Mouse (Mus musculus) liver, embryonic 15.5 days (tissue): Measurements from ENCODE around the gene 1700020A23Rik. TPM values are rescaled to one million over a fixed set of nuclear protein-coding genes. Genes with fewer than 3 reads are reported as not detected.
A peak's percentile ranks its signal among the peaks of the same experiment; 100 is the strongest.

Experiments
- ATAC-seq: fragments of 200-750 bp; cut with Nextera tagmentation; 2 replicates; pipeline ENCODE4 v1.8.0; 2017; ENCODE audit warnings: moderate number of reproducible peaks, mild to moderate bottlenecking, moderate library complexity; ENCODE audit not compliant: insufficient read depth
- H3K27ac ChIP-seq: fragments of 300-500 bp; sonication (generic); replicated peaks from 2 replicates; pipeline ENCODE4 v1.5.1; 2015; ENCODE audit warnings: mild to moderate bottlenecking, inconsistent platforms
- H3K27me3 ChIP-seq: fragments of 300-500 bp; sonication (generic); 2 replicates; pipeline ENCODE4 v1.6.1; 2015; ENCODE audit warnings: mild to moderate bottlenecking, inconsistent platforms
- H3K36me3 ChIP-seq: fragments of 300-500 bp; sonication (generic); replicated peaks from 2 replicates; pipeline ENCODE4 v1.6.1; 2015; ENCODE audit warnings: moderate library complexity, mild to moderate bottlenecking, inconsistent platforms
- H3K4me1 ChIP-seq: fragments of 300-500 bp; sonication (generic); replicated peaks from 2 replicates; pipeline ENCODE4 v1.6.1; 2015; ENCODE audit warnings: inconsistent platforms
- H3K4me2 ChIP-seq: fragments of 300-500 bp; sonication (generic); 2 replicates; pipeline ENCODE4 v1.6.1; 2015; ENCODE audit warnings: moderate library complexity, mild to moderate bottlenecking, inconsistent platforms
- H3K4me3 ChIP-seq: fragments of 300-500 bp; sonication (generic); replicated peaks from 2 replicates; pipeline ENCODE4 v1.5.1; 2015; ENCODE audit warnings: mild to moderate bottlenecking, inconsistent platforms
- H3K9ac ChIP-seq: fragments of 300-500 bp; sonication (generic); 2 replicates; pipeline ENCODE4 v1.6.1; 2015; ENCODE audit warnings: moderate library complexity, mild to moderate bottlenecking, inconsistent platforms
- H3K9me3 ChIP-seq: fragments of 300-500 bp; sonication (generic); replicated peaks from 2 replicates; pipeline ENCODE4 v1.6.1; 2016; ENCODE audit warnings: inconsistent platforms
- WGBS: fragments of 180-500 bp; shearing (Covaris S2); methylation state at CpG from one replicate; pipeline ENCODE4 v1.1.7; 2015; ENCODE audit warnings: mixed read lengths; ENCODE audit not compliant: insufficient replicate concordance; 5-methylcytosine and 5-hydroxymethylcytosine counted together
- polyA plus RNA-seq: library from polyadenylated mRNA; unstranded; fragments of >200 nt; fragmentation: Nextera tagmentation; extraction: Ambion mirVana; gene quantifications from 2 replicates; pipeline ENCODE4 v1.2.1, GENCODE M21; 2015

1700020A23Rik gene
- polyA plus RNA-seq, 1 experiment from 2014 or later = not detected

DNA sequence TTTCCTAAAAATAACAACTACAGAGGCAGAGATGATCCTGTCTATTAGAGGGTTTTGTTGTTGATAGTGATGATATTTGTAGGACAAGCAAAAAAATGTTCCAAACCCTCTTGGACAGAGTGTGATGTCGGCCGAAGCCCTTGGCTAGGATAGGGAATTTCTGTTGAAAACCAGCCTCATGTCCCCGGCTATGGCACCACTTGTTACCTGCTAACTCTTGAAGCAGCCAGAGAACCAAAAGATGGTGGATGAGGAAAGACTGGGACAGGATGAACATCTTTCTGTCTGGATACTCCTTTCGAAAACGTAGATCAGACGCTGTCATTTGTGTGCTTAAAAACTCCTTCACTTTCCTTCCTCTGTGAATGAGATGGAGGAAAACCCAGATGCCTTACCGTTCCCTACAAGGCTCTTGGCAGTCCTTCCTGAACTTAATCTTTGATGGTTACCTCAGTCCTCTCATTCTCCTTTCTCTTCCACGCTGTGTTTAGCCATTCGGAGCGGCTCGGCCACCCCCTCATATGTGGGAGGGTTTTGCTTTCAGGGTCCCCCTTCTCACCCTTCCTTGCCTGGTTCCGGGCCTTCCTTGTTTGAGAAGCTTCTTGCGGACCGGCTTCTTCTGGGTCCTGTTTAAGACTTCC is 46.1 kb downstream of the 1700020A23Rik start:
- H3K4me2 ChIP-seq = peak overlapping the region; percentile 96
- H3K4me3 ChIP-seq = peak overlapping the region; percentile 94
- no peak overlapping the region for H3K27ac ChIP-seq
- peaks cover 20% of the 10 kb centered on the region for H3K27me3 ChIP-seq
- no peaks in the 10 kb centered on the region for H3K36me3 ChIP-seq
- H3K9me3 ChIP-seq = no peaks in the 10 kb centered on the region
- ATAC-seq = no peak
- H3K9ac ChIP-seq = peak overlapping the region; percentile 91
- peaks cover 56% of the 10 kb centered on the region for H3K4me1 ChIP-seq
- 72% methylated on average over 14 of the region's 14 CpGs for WGBS

- no peaks in the 10 kb centered on the region for H3K9me3 ChIP-seq
- H3K4me3 ChIP-seq = peak overlapping the region; percentile 94
- ATAC-seq = no peak
- no peaks in the 10 kb centered on the region for H3K36me3 ChIP-seq
- H3K9ac ChIP-seq = no peak overlapping the region
- H3K27ac ChIP-seq = no peak overlapping the region
- H3K4me1 ChIP-seq = peaks cover 56% of the 10 kb centered on the region
- peaks cover 20% of the 10 kb centered on the region for H3K27me3 ChIP-seq
- peak overlapping the region; percentile 96 for H3K4me2 ChIP-seq
- WGBS = 64% methylated on average over 3 of the region's 3 CpGs
Observed at GRCm38 (mm10) chr2:130451727-130452090, 46.6 kb downstream of the 1700020A23Rik start.

DNA sequence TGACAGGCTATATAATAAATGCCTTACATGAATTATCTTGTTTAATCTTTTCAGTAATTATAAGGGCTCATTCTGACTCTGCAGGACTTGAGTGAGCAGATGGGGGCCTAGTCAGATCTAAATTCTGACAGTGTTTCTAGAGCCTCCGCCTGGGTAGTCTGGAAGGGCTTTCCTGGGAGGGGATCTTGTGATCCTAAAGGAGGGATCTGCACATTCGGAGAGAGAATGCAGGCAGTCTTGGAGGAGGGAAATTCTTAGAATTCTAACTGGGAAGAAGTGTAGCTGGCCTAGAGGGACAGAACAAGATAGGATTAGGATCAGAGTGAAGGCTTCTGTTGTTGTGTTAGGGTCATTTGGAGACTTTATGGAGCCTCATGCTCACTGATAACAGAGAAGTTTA is 47.2 kb downstream of the 1700020A23Rik start:
- H3K4me1 ChIP-seq = peaks cover 56% of the 10 kb centered on the region
- ATAC-seq = no peak
- H3K27me3 ChIP-seq = peaks cover 20% of the 10 kb centered on the region
- 0 out of 2 replicates have a peak overlapping the region, but pooled peaks have one; percentile 2 for H3K9ac ChIP-seq
- H3K36me3 ChIP-seq = no peaks in the 10 kb centered on the region
- H3K27ac ChIP-seq = 0 out of 2 replicates have a peak overlapping the region, but pooled peaks have one; percentile 10
- H3K4me2 ChIP-seq = no peak overlapping the region
- H3K9me3 ChIP-seq = no peaks in the 10 kb centered on the region
- 48% methylated on average over 2 of the region's 2 CpGs for WGBS
- H3K4me3 ChIP-seq = no peak overlapping the region

- Histone ChIP-seq H3K27ac (no peak overlapping the region), H3K36me3 (no peaks in the 10 kb centered on the region), H3K4me2 (no peak overlapping the region), H3K4me1 (peaks cover 56% of the 10 kb centered on the region), H3K9ac (no peak overlapping the region), H3K27me3 (peaks cover 15% of the 10 kb centered on the region), H3K9me3 (no peaks in the 10 kb centered on the region), H3K4me3 (no peak overlapping the region)
- ATAC-seq = no peak
- 72% methylated on average over 6 of the region's 6 CpGs for WGBS
Observed at GRCm38 (mm10) chr2:130453421-130453820, 48.4 kb downstream of the 1700020A23Rik start.

DNA sequence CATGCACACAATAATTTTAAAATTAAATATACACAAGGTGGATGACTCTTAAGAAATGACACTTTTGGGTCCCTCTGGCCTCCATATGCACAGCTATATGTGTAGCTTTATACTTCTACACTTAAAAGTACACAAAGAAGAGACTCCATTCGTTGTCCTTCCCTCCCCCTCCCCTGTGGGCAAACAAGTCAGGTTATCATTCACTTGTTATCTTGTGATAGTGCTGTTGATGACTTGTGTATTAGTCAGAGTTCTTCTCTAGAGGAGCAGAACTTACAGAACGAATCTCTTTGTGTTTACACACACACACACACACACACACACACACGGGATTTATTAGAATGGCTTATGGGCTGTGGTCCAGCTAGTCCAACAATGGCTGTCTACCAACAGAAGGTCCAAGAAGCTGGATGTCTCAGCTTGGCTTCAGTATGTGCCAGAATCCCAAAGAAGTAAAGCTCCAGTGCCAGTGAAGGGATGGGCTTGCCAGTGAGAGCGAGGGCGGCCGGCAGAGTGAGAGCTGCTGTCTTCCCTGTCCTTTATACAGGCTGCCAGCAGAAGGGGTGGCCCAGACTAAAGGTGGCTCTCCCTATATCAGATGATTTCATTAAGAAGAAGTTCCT is 49.8 kb downstream of the 1700020A23Rik start:
- no peak overlapping the region for H3K27ac ChIP-seq

More for the DNA sequence above, 49.8 kb downstream of the 1700020A23Rik start:
- H3K36me3 ChIP-seq = no peaks in the 10 kb centered on the region
- no peak overlapping the region for H3K4me2 ChIP-seq
- ATAC-seq = no peak
- no peak overlapping the region for H3K4me3 ChIP-seq
- H3K27me3 ChIP-seq = 0 out of 2 replicates have a peak, but pooled peaks cover under 1% of the 10 kb centered on the region
- WGBS = 56% methylated on average over 6 of the region's 6 CpGs
- H3K4me1 ChIP-seq = peaks cover 45% of the 10 kb centered on the region
- H3K9me3 ChIP-seq = no peaks in the 10 kb centered on the region
- H3K9ac ChIP-seq = no peak overlapping the region

Other genes starting within 250 kb of the 1700020A23Rik start
- gene Snrpb, start 225.9 kb upstream of the 1700020A23Rik start, polyA plus RNA-seq = 280 and 286 TPM in 2 replicates
- 0.07 and 0.08 TPM in 2 replicates for gene Tmc2, start 210.1 kb upstream of the 1700020A23Rik start, polyA plus RNA-seq
- gene Nop56, start 130.8 kb upstream of the 1700020A23Rik start, polyA plus RNA-seq = 140 and 149 TPM in 2 replicates
- 101 and 113 TPM in 2 replicates for gene Idh3b, start 120.7 kb upstream of the 1700020A23Rik start, polyA plus RNA-seq
- gene Ebf4, start 110.1 kb upstream of the 1700020A23Rik start, polyA plus RNA-seq = 0.12 and 0.16 TPM in 2 replicates
- 2.9 and 3.1 TPM in 2 replicates for gene Cpxm1, start 7.7 kb upstream of the 1700020A23Rik start, polyA plus RNA-seq
- gene Gm28372, start within 50 bp of the 1700020A23Rik start, polyA plus RNA-seq = not detected in 2 replicates
- not detected in 2 replicates for gene Tmem239, start 1.2 kb downstream of the 1700020A23Rik start, polyA plus RNA-seq
- 35.0 and 43.4 TPM in 2 replicates for gene Vps16, start 19.1 kb downstream of the 1700020A23Rik start, polyA plus RNA-seq
- 3.8 TPM in 2 replicates for gene Pced1a, start 19.4 kb downstream of the 1700020A23Rik start, polyA plus RNA-seq
- gene Ptpra, start 45.0 kb downstream of the 1700020A23Rik start, polyA plus RNA-seq = 30.0 and 30.7 TPM in 2 replicates
- gene Mrps26, start 158.5 kb downstream of the 1700020A23Rik start, polyA plus RNA-seq = 40.3 and 41.1 TPM in 2 replicates
- gene Oxt, start 170.9 kb downstream of the 1700020A23Rik start, polyA plus RNA-seq = not detected in 2 replicates
- gene Avp, start 177.3 kb downstream of the 1700020A23Rik start, polyA plus RNA-seq = not detected in 2 replicates
- gene Fastkd5, start 224.8 kb downstream of the 1700020A23Rik start, polyA plus RNA-seq = 8.6 and 9.5 TPM in 2 replicates
- 4.8 and 5.0 TPM in 2 replicates for gene Ubox5, start 224.8 kb downstream of the 1700020A23Rik start, polyA plus RNA-seq
- 1.4 and 2.0 TPM in 2 replicates for gene Lzts3, start 237.5 kb downstream of the 1700020A23Rik start, polyA plus RNA-seq